Comparison of ENCODE assay signal across 21 mouse cellular contexts in the genomic region with DNA sequence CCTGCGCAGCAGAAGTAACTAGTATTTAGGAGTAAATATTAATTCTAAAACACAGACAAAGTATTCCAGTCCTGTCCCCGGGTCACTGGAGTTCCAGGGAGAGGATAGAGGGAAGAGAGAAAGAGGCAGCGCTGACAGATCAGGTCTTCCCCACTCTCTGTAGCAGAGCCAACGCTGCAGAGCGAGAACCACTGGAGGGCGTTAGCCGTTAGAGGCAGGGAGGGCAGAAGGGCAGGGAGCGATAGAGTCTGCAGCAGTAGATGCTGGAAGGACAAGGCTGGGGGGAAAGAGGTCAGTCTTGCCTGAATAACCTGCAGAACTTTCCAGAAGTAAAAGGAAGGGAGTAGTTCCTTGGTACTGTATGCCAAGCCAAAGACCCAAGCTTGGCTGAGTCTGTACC.
DNase-seq lines count a peak whose midpoint lies in the region; ATAC-seq and TF ChIP-seq lines count a peak whose summit lies in the region.
"Had no signal": no experiment of that assay in that cellular context is flagged by ENCODE, and none has a peak within 500 bp of the region (broad histone marks: within the 10 kb centered on the region; RNA-seq: fewer than 3 reads in every experiment).

No protein-coding gene starts in this region.

- no peak for TF ChIP-seq EP300 in stomach, postnatal 0 days (optimal IDR thresholded peaks at IDR 0.05)

- intact Hi-C loops in gastrocnemius, postnatal 14 days (cut with DNase I; ENCODE audit: low total_unique reads) = no loop called here

- peak; percentile 28 for DNase-seq in embryo, embryonic 10 days (ENCODE audit: low spot score)
- DNase-seq in embryo, embryonic 9.5 days (ENCODE audit: extremely low spot score) = no peak
- no peak for DNase-seq in liver, adult 2 months (ENCODE audit: extremely low read depth, low read depth, low spot score)
- DNase-seq in liver = no peak
- DNase-seq in limb, embryonic 10.5 days (ENCODE audit: low spot score) = no peak
- no peak for DNase-seq in stomach, postnatal 0 days (ENCODE audit: low spot score)
- no peak for DNase-seq in thymus, postnatal 0 days (ENCODE audit: low spot score)
- no peak for DNase-seq in gastrocnemius, postnatal 14 days
- DNase-seq: adrenal gland, postnatal 36 days; cerebellum, adult 8-10 months; gastrocnemius, postnatal 36 days; kidney, adult 9 months; lung, adult 2 months; right cerebral cortex, postnatal 4 days had no signal

- H3K4me2 ChIP-seq in stomach, postnatal 0 days (replicated peaks; ENCODE audit: low read depth) = no peak overlapping the region
- H3K4me2 ChIP-seq: forebrain, embryonic 13.5 days; heart, embryonic 12.5 days; midbrain, embryonic 12.5 days; neural tube, embryonic 15.5 days had no signal

- no peaks in the 10 kb centered on the region for H3K27me3 ChIP-seq in liver, adult 2 months (ENCODE audit: control insufficient read depth, insufficient read depth, low read length)
- no peaks in the 10 kb centered on the region for H3K27me3 ChIP-seq in limb, embryonic 10.5 days (ENCODE audit: low read depth, poor library complexity, severe bottlenecking)
- H3K27me3 ChIP-seq in stomach, postnatal 0 days (ENCODE audit: control insufficient read depth, insufficient read depth, low read length) = no peaks in the 10 kb centered on the region
- H3K27me3 ChIP-seq: forebrain, embryonic 13.5 days; heart, embryonic 12.5 days; midbrain, embryonic 12.5 days; neural tube, embryonic 15.5 days had no signal

- 75% methylated on average over 8 of the region's 8 CpGs for WGBS in liver, adult 2 months
- 52% methylated on average over 8 of the region's 8 CpGs for WGBS in limb, embryonic 10.5 days
- 53% methylated on average over 8 of the region's 8 CpGs for WGBS in stomach, postnatal 0 days

- no peak overlapping the region for H3K4me3 ChIP-seq in liver, adult 2 months (ENCODE audit: insufficient read depth, low read depth, low read length)
- H3K4me3 ChIP-seq in limb, embryonic 10.5 days = no peak overlapping the region
- no peak overlapping the region for H3K4me3 ChIP-seq in stomach, postnatal 0 days (ENCODE audit: low read depth, low read length)
- H3K4me3 ChIP-seq: forebrain, embryonic 13.5 days; heart, embryonic 12.5 days; midbrain, embryonic 12.5 days; myocyte; neural tube, embryonic 15.5 days had no signal

- no peak overlapping the region for H3K9ac ChIP-seq in liver, adult 2 months (ENCODE audit: low read depth, low read length)
- no peak overlapping the region for H3K9ac ChIP-seq in stomach, postnatal 0 days (ENCODE audit: low read length)
- H3K9ac ChIP-seq: forebrain, embryonic 13.5 days; heart, embryonic 12.5 days; midbrain, embryonic 12.5 days; neural tube, embryonic 15.5 days had no signal

- no peaks in the 10 kb centered on the region for H3K9me3 ChIP-seq in limb, embryonic 10.5 days (replicated peaks)
- no peaks in the 10 kb centered on the region for H3K9me3 ChIP-seq in stomach, postnatal 0 days (ENCODE audit: control insufficient read depth, low read length)
- H3K9me3 ChIP-seq: forebrain, embryonic 13.5 days; heart, embryonic 12.5 days; midbrain, embryonic 12.5 days; neural tube, embryonic 15.5 days had no signal

- H3K36me3 ChIP-seq in liver, adult 2 months (ENCODE audit: control insufficient read depth, insufficient read depth, low read length) = no peaks in the 10 kb centered on the region
- no peaks in the 10 kb centered on the region for H3K36me3 ChIP-seq in limb, embryonic 10.5 days
- no peaks in the 10 kb centered on the region for H3K36me3 ChIP-seq in stomach, postnatal 0 days (ENCODE audit: control insufficient read depth, insufficient read depth, low read length)
- H3K36me3 ChIP-seq: heart, embryonic 12.5 days; midbrain, embryonic 12.5 days; neural tube, embryonic 15.5 days had no signal

- ATAC-seq in stomach, postnatal 0 days (ENCODE audit: low FRiP score, low TSS enrichment) = 0 out of 2 replicates have a peak, but pooled peaks have one; percentile 11
- ATAC-seq: forebrain, embryonic 13.5 days; hindbrain, postnatal 0 days had no signal

- no peak for TF ChIP-seq POLR2A in liver, adult 2 months (IDR thresholded peaks at IDR 0.05; ENCODE audit: extremely low read depth, insufficient read depth, low read length)

- peak; percentile 19; the same call in 1 of the 2 replicates for TF ChIP-seq CTCF in liver, adult 2 months (IDR thresholded peaks at IDR 0.05; ENCODE audit: low read depth, low read length)
- TF ChIP-seq CTCF in stomach, postnatal 0 days (IDR thresholded peaks at IDR 0.05; ENCODE audit: low read depth) = peak; percentile 52

- H3K79me2 ChIP-seq in liver, adult 2 months (ENCODE audit: control insufficient read depth, insufficient read depth, low read length) = no peaks in the 10 kb centered on the region

- H3K4me1 ChIP-seq in liver, adult 2 months (ENCODE audit: control insufficient read depth, insufficient read depth, low read length) = no peaks in the 10 kb centered on the region
- peaks cover 96% of the 10 kb centered on the region for H3K4me1 ChIP-seq in limb, embryonic 10.5 days
- H3K4me1 ChIP-seq in stomach, postnatal 0 days (replicated peaks; ENCODE audit: control insufficient read depth, insufficient read depth) = peaks cover 6% of the 10 kb centered on the region; the same call in 1 of the 2 replicates
- H3K4me1 ChIP-seq: forebrain, embryonic 13.5 days; midbrain, embryonic 12.5 days had no signal

- H3K27ac ChIP-seq in liver, adult 2 months (replicated peaks; ENCODE audit: insufficient read depth, low read depth, low read length) = no peak overlapping the region
- H3K27ac ChIP-seq in limb, embryonic 10.5 days = peak overlapping the region; percentile 93
- H3K27ac ChIP-seq in stomach, postnatal 0 days (replicated peaks) = no peak overlapping the region
- H3K27ac ChIP-seq: forebrain, embryonic 13.5 days; hindbrain, postnatal 0 days; macrophage; midbrain, embryonic 12.5 days; neural tube, embryonic 15.5 days had no signal
